Mouse (Mus musculus) midbrain, postnatal 0 days (tissue): ENCODE measurements around the gene Csf1. TPM values are rescaled to one million over a fixed set of nuclear protein-coding genes. Genes with fewer than 3 reads are reported as not detected.
A peak's percentile ranks its signal among the peaks of the same experiment; 100 is the strongest.

Experiments used
- ATAC-seq: fragments of 200-750 bp; cut with Nextera tagmentation; 2 replicates; pipeline ENCODE4 v1.8.0; 2017; ENCODE audit warnings: moderate number of reproducible peaks, mild to moderate bottlenecking, moderate TSS enrichment, moderate library complexity; ENCODE audit not compliant: low FRiP score
- DNase-seq: peaks from one replicate; pipeline ENCODE4 v3.0.0-alpha.2; 2015; ENCODE audit warnings: low spot score
- H3K27ac ChIP-seq: fragments of 300-500 bp; sonication (generic); 2 replicates; pipeline ENCODE4 v1.5.1; 2014; ENCODE audit warnings: low read depth, mild to moderate bottlenecking, low read length, mixed read lengths
- H3K27me3 ChIP-seq: fragments of 300-500 bp; sonication (generic); 2 replicates; pipeline ENCODE4 v1.6.1; 2014; ENCODE audit warnings: low read length, control low read depth, mixed read lengths; ENCODE audit not compliant: insufficient read depth
- H3K36me3 ChIP-seq: fragments of 300-500 bp; sonication (generic); 2 replicates; pipeline ENCODE4 v1.6.1; 2014; ENCODE audit warnings: low read length, control low read depth, mixed read lengths; ENCODE audit not compliant: insufficient read depth
- H3K4me1 ChIP-seq: fragments of 300-500 bp; sonication (generic); 2 replicates; pipeline ENCODE4 v1.6.1; 2014; ENCODE audit warnings: mild to moderate bottlenecking, control low read depth, antibody characterized with exemption, low read length, mixed read lengths; ENCODE audit not compliant: insufficient read depth
- H3K4me2 ChIP-seq: fragments of 300-500 bp; sonication (generic); 2 replicates; pipeline ENCODE4 v1.6.1; 2014; ENCODE audit warnings: low read depth, mild to moderate bottlenecking, low read length, mixed read lengths; ENCODE audit not compliant: poor library complexity, severe bottlenecking
- H3K4me3 ChIP-seq: fragments of 300-500 bp; sonication (generic); 2 replicates; pipeline ENCODE4 v1.5.1; 2014; ENCODE audit warnings: low read depth, mild to moderate bottlenecking, low read length, moderate library complexity
- H3K9ac ChIP-seq: fragments of 300-500 bp; sonication (generic); replicated peaks from 2 replicates; pipeline ENCODE4 v1.6.1; 2014; ENCODE audit warnings: mild to moderate bottlenecking, low read length, moderate library complexity, mixed read lengths; ENCODE audit not compliant: poor library complexity, severe bottlenecking
- H3K9me3 ChIP-seq: fragments of 300-500 bp; sonication (generic); 2 replicates; pipeline ENCODE4 v1.6.1; 2016; ENCODE audit warnings: low read length, control low read depth
- CTCF ChIP-seq: IDR thresholded peaks from 2 replicates; pipeline ENCODE4 v1.5.1; 2016; ENCODE audit warnings: antibody characterized with exemption, mild to moderate bottlenecking
- WGBS: fragments of 180-500 bp; shearing (Covaris S2); extraction: QIAGEN DNeasy Blood & Tissue Kit; methylation state at CpG from one replicate; pipeline ENCODE4 v1.1.7; 2014; 5-methylcytosine and 5-hydroxymethylcytosine counted together
- polyA plus RNA-seq: library from polyadenylated mRNA; unstranded; fragments of >200 nt; fragmentation: Nextera tagmentation; extraction: Ambion mirVana; gene quantifications from 2 replicates; pipeline ENCODE4 v1.2.1, GENCODE M21; 2015
- total RNA-seq: library from RNA; depleted of rRNA; stranded (reverse); fragments of >200 nt; gene quantifications from 2 replicates; pipeline ENCODE4 v1.2.3, GENCODE M21; 2014

The Csf1 gene
- total and polyA plus RNA-seq, 2 experiments from 2014 or later: 8.1 to 12.3 TPM

GRCm38 (mm10) chr3:107756481-107756866 lies 3.8 kb downstream of the Csf1 start:
- H3K4me2 ChIP-seq: no peak overlapping the region
- no peak for ATAC-seq

GRCm38 (mm10) chr3:107755702-107756480 lies 4.4 kb downstream of the Csf1 start:
- no peaks in the 10 kb centered on the region for H3K9me3 ChIP-seq
- no peak overlapping the region for H3K27ac ChIP-seq
- H3K4me2 ChIP-seq: no peak overlapping the region
- no peak for DNase-seq
- H3K9ac ChIP-seq: no peak overlapping the region
- WGBS: 60% methylated on average over 5 of the region's 5 CpGs
- no peak for TF ChIP-seq CTCF
- H3K4me3 ChIP-seq: no peak overlapping the region
- H3K36me3 ChIP-seq: 0 out of 2 replicates have a peak, but pooled peaks cover 6% of the 10 kb centered on the region
- H3K27me3 ChIP-seq: no peaks in the 10 kb centered on the region
- H3K4me1 ChIP-seq: no peaks in the 10 kb centered on the region
- ATAC-seq: no peak

More at GRCm38 (mm10) chr3:107756481-107756866, 3.8 kb downstream of the Csf1 start:
- Histone ChIP-seq H3K4me1 (no peaks in the 10 kb centered on the region), H3K27me3 (no peaks in the 10 kb centered on the region), H3K27ac (no peak overlapping the region), H3K9ac (no peak overlapping the region), H3K9me3 (no peaks in the 10 kb centered on the region), H3K36me3 (0 out of 2 replicates have a peak, but pooled peaks cover 6% of the 10 kb centered on the region), H3K4me3 (no peak overlapping the region)
- no peak for DNase-seq
- 86% methylated on average over 2 of the region's 2 CpGs for WGBS
- TF ChIP-seq CTCF: no peak

DNA sequence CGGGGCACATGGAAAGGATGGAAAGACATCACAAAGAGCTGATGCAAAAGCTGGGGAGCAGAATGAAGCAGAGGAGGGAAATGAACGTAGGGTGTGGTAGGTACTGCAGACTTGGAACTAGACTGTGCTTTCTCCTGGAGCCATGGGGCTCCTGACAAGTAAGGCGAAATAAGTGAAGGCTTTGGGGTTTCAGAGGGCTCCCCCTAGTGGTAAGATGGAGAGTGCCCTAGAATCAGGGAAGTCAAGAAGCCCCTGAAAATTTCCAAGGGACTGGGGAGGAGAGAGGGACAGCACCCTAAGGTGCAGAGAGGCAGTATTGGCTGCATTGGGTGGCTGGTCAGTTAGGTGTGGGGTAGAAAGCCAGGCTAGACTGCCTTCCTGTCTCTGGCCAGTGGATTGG lies 5.6 kb downstream of the Csf1 start:
- Histone ChIP-seq H3K4me1 (no peaks in the 10 kb centered on the region), H3K36me3 (0 out of 2 replicates have a peak, but pooled peaks cover 6% of the 10 kb centered on the region), H3K4me3 (no peak overlapping the region), H3K27me3 (no peaks in the 10 kb centered on the region), H3K4me2 (no peak overlapping the region), H3K9ac (no peak overlapping the region), H3K27ac (no peak overlapping the region), H3K9me3 (no peaks in the 10 kb centered on the region)
- ATAC-seq: no peak
- TF ChIP-seq CTCF: peak; percentile 66
- WGBS: 48% methylated on average over 3 of the region's 3 CpGs
- no peak for DNase-seq

DNA sequence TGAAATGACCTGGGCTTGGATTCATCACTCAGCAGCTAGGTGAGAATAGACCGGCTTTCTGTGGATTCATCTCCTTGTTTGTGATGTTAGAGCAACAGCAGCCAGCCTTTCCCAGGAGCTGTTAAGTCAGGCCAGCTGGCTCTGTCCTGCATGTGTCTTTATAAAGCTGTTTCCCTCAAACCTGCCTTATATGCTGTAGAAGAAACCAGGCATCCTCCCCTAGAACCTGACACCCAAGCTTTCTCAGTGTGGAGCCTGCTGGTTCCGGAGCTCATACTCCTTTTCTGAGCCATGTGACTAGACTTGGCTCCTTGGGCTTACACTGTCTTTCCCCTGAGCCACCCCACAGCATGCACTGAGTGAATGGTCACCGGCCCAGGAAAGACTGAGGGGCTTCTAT lies 8.7 kb downstream of the Csf1 start:
- H3K4me1 ChIP-seq: no peaks in the 10 kb centered on the region
- WGBS: 85% methylated on average over 3 of the region's 3 CpGs
- H3K9me3 ChIP-seq: no peaks in the 10 kb centered on the region
- H3K27me3 ChIP-seq: no peaks in the 10 kb centered on the region
- DNase-seq: no peak
- H3K4me2 ChIP-seq: no peak overlapping the region
- no peak overlapping the region for H3K4me3 ChIP-seq
- 0 out of 2 replicates have a peak, but pooled peaks cover 6% of the 10 kb centered on the region for H3K36me3 ChIP-seq
- no peak overlapping the region for H3K27ac ChIP-seq
- no peak for TF ChIP-seq CTCF
- no peak for ATAC-seq
- 0 out of 2 replicates have a peak overlapping the region, but pooled peaks have one; percentile 19 for H3K9ac ChIP-seq

- Histone ChIP-seq H3K9ac (no peak overlapping the region), H3K4me1 (no peaks in the 10 kb centered on the region), H3K4me3 (no peak overlapping the region), H3K27ac (no peak overlapping the region), H3K4me2 (no peak overlapping the region), H3K36me3 (0 out of 2 replicates have a peak, but pooled peaks cover 6% of the 10 kb centered on the region), H3K27me3 (no peaks in the 10 kb centered on the region), H3K9me3 (no peaks in the 10 kb centered on the region)
- no peak for TF ChIP-seq CTCF
- DNase-seq (no peak), ATAC-seq (no peak)
- 76% methylated on average over 9 of the region's 9 CpGs for WGBS
Observed at GRCm38 (mm10) chr3:107750775-107751540, 9.3 kb downstream of the Csf1 start.

- DNase-seq (no peak), ATAC-seq (no peak)
- Histone ChIP-seq H3K27ac (no peak overlapping the region), H3K27me3 (no peaks in the 10 kb centered on the region), H3K4me1 (no peaks in the 10 kb centered on the region), H3K9me3 (no peaks in the 10 kb centered on the region), H3K9ac (no peak overlapping the region), H3K36me3 (0 out of 2 replicates have a peak, but pooled peaks cover 6% of the 10 kb centered on the region), H3K4me3 (no peak overlapping the region), H3K4me2 (no peak overlapping the region)
- 65% methylated on average over 4 of the region's 4 CpGs for WGBS
- no peak for TF ChIP-seq CTCF
Observed at GRCm38 (mm10) chr3:107749446-107749845, 10.8 kb downstream of the Csf1 start.
